8 mouse cellular contexts compared by ENCODE assay signal in genomic region chr2:3714511-3714910, GRCm38 (mm10).
DNase-seq lines count a peak whose midpoint lies in the region; ATAC-seq and TF ChIP-seq lines count a peak whose summit lies in the region.

No protein-coding gene starts in this region.

- TF ChIP-seq POLR2A in olfactory bulb, adult 2 months (IDR thresholded peaks at IDR 0.05; ENCODE audit: insufficient read depth, low read depth, low read length): no peak

- ATAC-seq in lung, postnatal 0 days: no peak
- ATAC-seq in forebrain, embryonic 12.5 days (ENCODE audit: low FRiP score): no peak
- no peak for ATAC-seq in limb, embryonic 12.5 days (ENCODE audit: insufficient number of reproducible peaks, insufficient read depth, low FRiP score, low TSS enrichment, low read depth)

- TF ChIP-seq CTCF in lung, postnatal 0 days (IDR thresholded peaks at IDR 0.05): no peak
- no peak for TF ChIP-seq CTCF in olfactory bulb, adult 2 months (IDR thresholded peaks at IDR 0.05; ENCODE audit: insufficient read depth, low read depth, low read length)

- H3K4me1 ChIP-seq in lung, postnatal 0 days (ENCODE audit: insufficient read depth, low read depth, low read length): peaks cover 7% of the 10 kb centered on the region; the same call in 1 of the 2 replicates
- H3K4me1 ChIP-seq in forebrain, embryonic 12.5 days: peaks cover 35% of the 10 kb centered on the region
- H3K4me1 ChIP-seq in limb, embryonic 12.5 days (replicated peaks): peaks cover 34% of the 10 kb centered on the region
- peaks cover 12% of the 10 kb centered on the region; the same call in 1 of the 2 replicates for H3K4me1 ChIP-seq in olfactory bulb, adult 2 months (ENCODE audit: control insufficient read depth, insufficient read depth, low read length)

- peak overlapping the region; percentile 86 for H3K4me3 ChIP-seq in lung, postnatal 0 days (ENCODE audit: low read depth, low read length)
- H3K4me3 ChIP-seq in forebrain, embryonic 12.5 days (replicated peaks): peak overlapping the region; percentile 90
- H3K4me3 ChIP-seq in limb, embryonic 12.5 days (replicated peaks): peak overlapping the region; percentile 91
- H3K4me3 ChIP-seq in olfactory bulb, adult 2 months (ENCODE audit: insufficient read depth, low read depth, low read length): peak overlapping the region; percentile 86

- no peak overlapping the region for H3K9ac ChIP-seq in lung, postnatal 0 days (replicated peaks; ENCODE audit: low read depth)
- H3K9ac ChIP-seq in forebrain, embryonic 12.5 days: peak overlapping the region; percentile 98
- H3K9ac ChIP-seq in limb, embryonic 12.5 days (replicated peaks): peak overlapping the region; percentile 95; the same call in 1 of the 2 replicates

- no peak for DNase-seq in lung, postnatal 0 days (ENCODE audit: low spot score)
- DNase-seq in lung, postnatal 4 days: no peak
- no peak for DNase-seq in adipocyte (ENCODE audit: low spot score)
- no peak for DNase-seq in adrenal gland, adult 18-20 months (ENCODE audit: low spot score in 2 of 2)
- no peak for DNase-seq in frontal cortex, adult 2 months (ENCODE audit: extremely low spot score in 1 of 2, low spot score in 1 of 2)

- H3K9me3 ChIP-seq in lung, postnatal 0 days (ENCODE audit: low read length): no peaks in the 10 kb centered on the region
- no peaks in the 10 kb centered on the region for H3K9me3 ChIP-seq in forebrain, embryonic 12.5 days
- H3K9me3 ChIP-seq in limb, embryonic 12.5 days: no peaks in the 10 kb centered on the region

- no peaks in the 10 kb centered on the region for H3K27me3 ChIP-seq in lung, postnatal 0 days (replicated peaks; ENCODE audit: insufficient read depth, low read length)
- H3K27me3 ChIP-seq in forebrain, embryonic 12.5 days: no peaks in the 10 kb centered on the region
- peaks cover 2% of the 10 kb centered on the region; the same call in 1 of the 2 replicates for H3K27me3 ChIP-seq in limb, embryonic 12.5 days

- peak overlapping the region; percentile 99; the same call in 1 of the 2 replicates for H3K4me2 ChIP-seq in lung, postnatal 0 days (replicated peaks; ENCODE audit: low read depth, low read length)
- peak overlapping the region; percentile 79 for H3K4me2 ChIP-seq in forebrain, embryonic 12.5 days
- H3K4me2 ChIP-seq in limb, embryonic 12.5 days: peak overlapping the region; percentile 71

- H3K36me3 ChIP-seq in lung, postnatal 0 days (ENCODE audit: insufficient read depth, low read length): no peaks in the 10 kb centered on the region
- no peaks in the 10 kb centered on the region for H3K36me3 ChIP-seq in forebrain, embryonic 12.5 days (replicated peaks)
- H3K36me3 ChIP-seq in limb, embryonic 12.5 days: no peaks in the 10 kb centered on the region

- no peak for TF ChIP-seq EP300 in lung, postnatal 0 days (IDR thresholded peaks at IDR 0.05)

- 35% methylated on average over 1 of the region's 1 CpGs for WGBS in lung, postnatal 0 days
- WGBS in forebrain, embryonic 12.5 days: 62% methylated on average over 1 of the region's 1 CpGs
- 52% methylated on average over 1 of the region's 1 CpGs for WGBS in limb, embryonic 12.5 days
- 61% methylated on average over 1 of the region's 1 CpGs for WGBS in olfactory bulb, adult 2 months

- no peak overlapping the region for H3K27ac ChIP-seq in lung, postnatal 0 days (ENCODE audit: low read length)
- H3K27ac ChIP-seq in forebrain, embryonic 12.5 days: no peak overlapping the region
- H3K27ac ChIP-seq in limb, embryonic 12.5 days: no peak overlapping the region
- H3K27ac ChIP-seq in olfactory bulb, adult 2 months (ENCODE audit: insufficient read depth, low read depth, low read length): no peak overlapping the region
